Mouse (Mus musculus) spleen, adult 2 months (tissue): Measurements from ENCODE around the gene Nppc. TPM values are rescaled to one million over a fixed set of nuclear protein-coding genes. Genes with fewer than 3 reads are reported as not detected.
A peak's percentile ranks its signal among the peaks of the same experiment; 100 is the strongest.

Source experiments
- DNase-seq, 2 experiments: peaks; one replicate each; pipeline versions ENCODE4 v3.0.0 to v3.0.0-alpha.2; 2012 to 2021; ENCODE audit warnings: low spot score in 2 of 2, low read depth in 1 of 2
- H3K27ac ChIP-seq: fragments of 200-500 bp; 2 replicates; pipeline ENCODE4 v1.5.1; 2012; ENCODE audit warnings: low read length, inconsistent platforms; ENCODE audit not compliant: insufficient read depth
- H3K27me3 ChIP-seq: fragments of 200-500 bp; 2 replicates; pipeline ENCODE4 v1.6.1; 2012; ENCODE audit warnings: mild to moderate bottlenecking, moderate library complexity, low read length, inconsistent platforms; ENCODE audit not compliant: control insufficient read depth, insufficient read depth
- H3K36me3 ChIP-seq: fragments of 200-500 bp; 2 replicates; pipeline ENCODE4 v1.6.1; 2012; ENCODE audit warnings: mild to moderate bottlenecking, low read length, inconsistent platforms; ENCODE audit not compliant: control insufficient read depth, insufficient read depth
- H3K4me1 ChIP-seq: fragments of 200-500 bp; 2 replicates; pipeline ENCODE4 v1.6.1; 2011; ENCODE audit warnings: inconsistent platforms; ENCODE audit not compliant: control insufficient read depth, insufficient read depth, insufficient read length
- H3K4me3 ChIP-seq: fragments of 200-500 bp; 2 replicates; pipeline ENCODE4 v1.5.1; 2011; ENCODE audit warnings: mild to moderate bottlenecking, inconsistent platforms; ENCODE audit not compliant: insufficient read depth, insufficient read length; ENCODE audit errors: extremely low read depth
- CTCF ChIP-seq: fragments of 200-500 bp; IDR thresholded peaks from 2 replicates; pipeline ENCODE4 v1.5.1; 2011; ENCODE audit warnings: mild to moderate bottlenecking, inconsistent platforms; ENCODE audit not compliant: insufficient read depth, insufficient read length, insufficient replicate concordance; ENCODE audit errors: extremely low read depth
- POLR2A ChIP-seq: fragments of 200-500 bp; IDR thresholded peaks from 2 replicates; pipeline ENCODE4 v1.6.1; 2011; ENCODE audit warnings: low read depth, low read length, inconsistent platforms
- WGBS: fragments of 180-500 bp; shearing (Covaris S2); methylation state at CpG from one replicate; pipeline ENCODE4 v1.1.7; 2018; 5-methylcytosine and 5-hydroxymethylcytosine counted together
- polyA plus RNA-seq: library from polyadenylated mRNA; depleted of rRNA; stranded (reverse); fragments of >200 nt; gene quantifications from 2 replicates; pipeline ENCODE4 v1.2.3, GENCODE M21; 2012; rRNA removed

Gene Nppc
- not detected in 2 replicates for polyA plus RNA-seq

- WGBS = 6% methylated on average over 59 of the region's 59 CpGs
- peaks cover 6% of the 10 kb centered on the region; the same call in 1 of the 2 replicates for H3K4me1 ChIP-seq
- H3K36me3 ChIP-seq = no peaks in the 10 kb centered on the region
- no peak within 1 kb of the TSS for H3K27ac ChIP-seq
- DNase-seq = no peak
- TF ChIP-seq CTCF = no peak
- no peak for TF ChIP-seq POLR2A
- H3K27me3 ChIP-seq = peaks cover 11% of the 10 kb centered on the region
- H3K4me3 ChIP-seq = peak within 1 kb of the TSS; percentile 21; the same call in 1 of the 2 replicates
Measured at GRCm38 (mm10) chr1:86670279-86671038, at the start of gene Nppc. Gene Nppc, minus strand, starts transcription at chr1:86670571.

DNA sequence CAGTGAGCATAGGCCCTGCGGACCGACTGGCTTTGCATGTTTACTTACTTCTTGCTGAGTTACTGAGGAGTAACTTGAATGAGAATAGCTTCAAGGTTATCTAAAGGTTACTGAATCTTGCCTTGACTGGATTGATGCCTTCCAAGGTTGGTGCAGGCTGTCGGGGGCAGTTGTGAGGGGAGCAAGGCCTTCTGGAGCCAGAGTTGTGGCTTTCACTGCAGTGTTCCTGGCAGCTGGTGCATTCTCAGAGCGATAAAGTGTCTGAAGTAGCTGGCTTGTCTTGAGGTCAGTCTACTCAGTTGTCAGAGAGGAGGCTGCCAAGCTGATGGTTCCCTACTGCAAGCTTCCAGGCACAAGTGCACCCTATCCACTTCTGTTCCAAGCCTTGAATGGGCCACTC lies 49.0 kb upstream of the Nppc start:
- no peaks in the 10 kb centered on the region for H3K4me1 ChIP-seq
- H3K36me3 ChIP-seq = no peaks in the 10 kb centered on the region
- H3K27ac ChIP-seq = no peak overlapping the region
- DNase-seq = no peak
- 90% methylated on average over 4 of the region's 4 CpGs for WGBS
- TF ChIP-seq POLR2A (no peak), CTCF (no peak)
- no peak overlapping the region for H3K4me3 ChIP-seq
- no peaks in the 10 kb centered on the region for H3K27me3 ChIP-seq

GRCm38 (mm10) chr1:86718190-86718589 lies 47.8 kb upstream of the Nppc start:
- 98% methylated on average over 1 of the region's 1 CpGs for WGBS
- Histone ChIP-seq H3K4me1 (no peaks in the 10 kb centered on the region), H3K36me3 (no peaks in the 10 kb centered on the region), H3K4me3 (no peak overlapping the region), H3K27ac (no peak overlapping the region), H3K27me3 (no peaks in the 10 kb centered on the region)
- TF ChIP-seq POLR2A (no peak), CTCF (no peak)
- DNase-seq = no peak

GRCm38 (mm10) chr1:86713054-86713453 lies 42.7 kb upstream of the Nppc start:
- no peak for TF ChIP-seq POLR2A
- no peak for TF ChIP-seq CTCF
- H3K4me1 ChIP-seq = no peaks in the 10 kb centered on the region
- no peaks in the 10 kb centered on the region for H3K27me3 ChIP-seq
- H3K36me3 ChIP-seq = no peaks in the 10 kb centered on the region
- DNase-seq = no peak
- H3K27ac ChIP-seq = no peak overlapping the region
- no peak overlapping the region for H3K4me3 ChIP-seq
- 95% methylated on average over 4 of the region's 4 CpGs for WGBS

- no peak overlapping the region for H3K27ac ChIP-seq
Measured at GRCm38 (mm10) chr1:86712045-86712444, 41.7 kb upstream of the Nppc start.

DNA sequence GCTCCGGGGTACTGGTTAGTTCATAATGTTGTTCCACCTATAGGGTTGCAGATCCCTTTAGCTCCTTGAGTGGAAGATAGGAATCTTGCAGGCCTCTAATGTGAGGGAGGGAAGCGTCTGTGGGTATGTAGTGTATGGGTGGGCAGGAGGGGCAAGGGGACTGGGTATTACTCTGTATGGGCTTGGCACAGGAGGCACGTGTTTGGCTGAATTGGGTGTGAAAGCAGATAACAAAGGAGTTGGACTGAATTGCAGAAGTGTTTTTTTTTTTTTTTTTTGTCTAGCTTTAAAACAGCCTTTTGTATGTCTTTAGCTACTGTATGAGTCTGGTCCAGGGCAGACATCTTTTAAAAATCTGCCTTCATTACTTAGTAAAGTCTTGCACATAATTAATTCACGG lies 39.2 kb upstream of the Nppc start:
- Histone ChIP-seq H3K27ac (no peak overlapping the region), H3K4me1 (no peaks in the 10 kb centered on the region), H3K36me3 (no peaks in the 10 kb centered on the region), H3K27me3 (no peaks in the 10 kb centered on the region), H3K4me3 (no peak overlapping the region)
- DNase-seq = no peak
- WGBS = 89% methylated on average over 4 of the region's 4 CpGs
- TF ChIP-seq POLR2A = no peak
- TF ChIP-seq CTCF = no peak

More at GRCm38 (mm10) chr1:86712045-86712444, 41.7 kb upstream of the Nppc start:
- no peaks in the 10 kb centered on the region for H3K4me1 ChIP-seq
- no peaks in the 10 kb centered on the region for H3K27me3 ChIP-seq
- H3K36me3 ChIP-seq = no peaks in the 10 kb centered on the region
- no peak overlapping the region for H3K4me3 ChIP-seq
- DNase-seq = no peak
- WGBS = 95% methylated on average over 2 of the region's 2 CpGs
- no peak for TF ChIP-seq POLR2A
- TF ChIP-seq CTCF = no peak

- Histone ChIP-seq H3K36me3 (no peaks in the 10 kb centered on the region), H3K4me1 (peaks cover 4% of the 10 kb centered on the region; the same call in 1 of the 2 replicates), H3K27me3 (no peaks in the 10 kb centered on the region), H3K27ac (no peak overlapping the region), H3K4me3 (no peak overlapping the region)
- DNase-seq = no peak
- TF ChIP-seq CTCF (no peak), POLR2A (no peak)
- 88% methylated on average over 3 of the region's 3 CpGs for WGBS
Measured at GRCm38 (mm10) chr1:86705461-86705860, 35.1 kb upstream of the Nppc start.
